Mouse (Mus musculus) retina, postnatal 1 day (tissue): ENCODE data around the gene Tyro3.

ENCODE experiments used
- DNase-seq: peaks from one replicate; pipeline ENCODE4 v3.0.0-alpha.2; 2012

The Tyro3 gene

DNA sequence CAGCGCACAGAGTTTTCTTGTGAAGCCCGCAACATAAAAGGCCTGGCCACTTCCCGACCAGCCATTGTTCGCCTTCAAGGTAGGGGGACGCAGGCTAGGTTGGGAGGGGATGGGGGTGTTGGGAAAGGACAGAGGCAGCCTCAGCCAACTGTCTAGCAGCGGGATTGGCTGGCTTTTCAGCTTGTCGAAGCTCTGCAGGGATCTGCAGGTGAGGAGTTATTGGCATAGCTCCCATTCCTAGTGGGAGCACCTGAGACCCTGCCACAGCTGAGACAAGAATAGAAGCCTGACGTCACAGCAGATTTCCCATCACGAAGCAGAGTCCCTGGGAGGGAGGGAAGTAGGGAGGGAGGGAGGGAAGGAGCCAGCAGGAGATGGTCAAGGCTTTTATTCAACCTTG, 7.2 kb downstream of the Tyro3 start:
- DNase-seq = peak; percentile 21

- DNase-seq = no peak
Observed at GRCm38 (mm10) chr2:119805536-119805935, 8.0 kb downstream of the Tyro3 start.

- no peak for DNase-seq
Observed at GRCm38 (mm10) chr2:119808438-119808837, 10.9 kb downstream of the Tyro3 start.

GRCm38 (mm10) chr2:119808881-119809280, 11.3 kb downstream of the Tyro3 start:
- peak; percentile 28 for DNase-seq

DNA sequence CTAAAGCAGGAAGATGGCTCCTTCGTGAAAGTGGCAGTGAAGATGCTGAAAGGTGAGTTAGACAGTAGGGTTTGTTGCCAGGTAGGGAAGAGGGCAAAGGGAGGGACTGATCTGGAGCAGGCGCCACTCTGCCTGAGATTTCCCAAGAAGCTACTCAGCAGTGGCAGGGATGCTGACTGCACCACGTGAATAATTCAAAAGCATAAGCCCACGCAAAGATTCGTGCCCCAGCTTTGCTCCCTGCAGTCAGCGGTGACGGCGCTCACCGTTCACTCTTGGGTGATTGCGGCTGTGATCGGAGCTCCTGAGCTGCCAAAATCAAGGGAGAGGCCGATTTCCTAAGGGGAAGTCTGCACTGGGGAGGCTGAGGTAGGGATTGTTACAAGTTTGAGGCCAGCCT, 13.4 kb downstream of the Tyro3 start:
- no peak for DNase-seq

- no peak for DNase-seq
Observed at GRCm38 (mm10) chr2:119811490-119812146, 14.1 kb downstream of the Tyro3 start.

DNA sequence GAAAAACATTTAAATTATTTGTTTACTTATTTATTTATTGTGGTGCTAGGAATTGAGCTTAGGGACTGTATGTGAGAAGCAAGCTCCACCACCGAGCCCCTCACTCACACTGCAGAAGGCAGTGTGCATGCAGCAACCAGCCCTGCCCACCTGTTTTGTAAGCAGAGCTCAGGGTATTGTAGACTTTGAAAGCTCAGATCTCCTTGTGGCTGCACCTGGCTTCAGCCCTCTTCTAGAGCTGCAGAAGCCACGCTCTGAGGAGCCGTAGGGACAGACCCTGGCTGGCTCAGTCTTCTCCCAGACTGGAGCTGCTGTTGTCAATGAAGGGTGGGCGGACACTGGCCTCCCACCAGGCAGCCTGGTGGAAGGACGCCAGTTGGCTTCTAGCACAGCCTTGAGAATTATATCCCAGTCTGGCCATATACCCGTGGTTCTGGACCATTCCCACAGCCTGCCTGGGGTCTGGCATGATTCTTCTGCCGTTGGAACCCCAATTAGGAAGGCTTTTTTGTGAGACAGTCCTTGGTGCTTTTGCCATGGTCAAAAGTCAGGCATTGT, 16.9 kb downstream of the Tyro3 start:
- DNase-seq = no peak

DNA sequence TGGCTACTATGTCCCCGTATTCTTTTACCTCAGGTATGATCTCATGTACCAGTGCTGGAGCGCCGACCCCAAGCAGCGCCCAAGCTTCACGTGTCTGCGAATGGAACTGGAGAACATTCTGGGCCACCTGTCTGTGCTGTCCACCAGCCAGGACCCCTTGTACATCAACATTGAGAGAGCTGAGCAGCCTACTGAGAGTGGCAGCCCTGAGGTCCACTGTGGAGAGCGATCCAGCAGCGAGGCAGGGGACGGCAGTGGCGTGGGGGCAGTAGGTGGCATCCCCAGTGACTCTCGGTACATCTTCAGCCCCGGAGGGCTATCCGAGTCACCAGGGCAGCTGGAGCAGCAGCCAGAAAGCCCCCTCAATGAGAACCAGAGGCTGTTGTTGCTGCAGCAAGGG, 19.1 kb downstream of the Tyro3 start:
- no peak for DNase-seq

GRCm38 (mm10) chr2:119817047-119817446, 19.5 kb downstream of the Tyro3 start:
- DNase-seq = no peak

GRCm38 (mm10) chr2:119818668-119819272, 21.2 kb downstream of the Tyro3 start:
- no peak for DNase-seq

DNA sequence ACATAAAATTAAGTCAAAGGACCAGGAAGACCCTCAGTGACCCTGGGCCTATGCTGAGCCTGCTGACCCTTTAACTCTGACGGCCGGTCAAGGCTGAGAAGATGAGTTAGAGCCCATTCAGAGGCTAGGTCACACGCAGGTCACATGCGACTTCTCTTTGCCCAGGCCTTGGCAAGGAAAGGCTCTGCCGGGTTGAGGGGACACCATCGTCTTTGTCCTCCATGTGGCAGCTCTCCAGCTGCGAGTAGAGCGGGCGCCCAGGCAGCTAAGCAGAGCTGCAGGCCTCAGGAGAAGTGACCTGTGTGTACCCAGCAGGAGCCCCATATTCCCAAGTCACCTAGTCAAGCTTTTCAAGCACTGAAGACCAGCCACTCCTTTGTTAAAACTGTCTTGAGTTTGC, 23.6 kb downstream of the Tyro3 start:
- DNase-seq = no peak

DNA sequence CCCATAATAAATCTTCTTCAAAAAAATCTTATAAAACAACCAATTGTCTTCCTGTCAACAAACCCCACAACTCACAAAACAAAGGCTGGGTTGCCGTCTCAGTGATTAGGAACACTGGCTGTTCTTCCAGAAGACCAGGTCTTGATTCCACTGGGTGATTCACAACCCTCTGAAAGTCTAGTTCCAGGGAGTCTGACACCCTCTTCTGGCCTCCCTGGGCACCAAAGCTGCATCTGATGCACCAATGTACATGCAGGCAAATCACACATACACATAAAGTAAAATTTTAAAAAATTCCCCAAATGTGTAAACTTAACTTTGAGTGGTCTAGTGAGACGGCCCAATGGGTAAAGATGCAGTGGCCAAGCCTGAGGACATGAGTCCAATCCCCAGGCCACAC, 33.0 kb downstream of the Tyro3 start:
- DNase-seq = no peak

GRCm38 (mm10) chr2:119834231-119834630, 36.7 kb downstream of the Tyro3 start:
- DNase-seq = no peak

- DNase-seq = no peak
Observed at GRCm38 (mm10) chr2:119837616-119838015, 40.1 kb downstream of the Tyro3 start.

DNA sequence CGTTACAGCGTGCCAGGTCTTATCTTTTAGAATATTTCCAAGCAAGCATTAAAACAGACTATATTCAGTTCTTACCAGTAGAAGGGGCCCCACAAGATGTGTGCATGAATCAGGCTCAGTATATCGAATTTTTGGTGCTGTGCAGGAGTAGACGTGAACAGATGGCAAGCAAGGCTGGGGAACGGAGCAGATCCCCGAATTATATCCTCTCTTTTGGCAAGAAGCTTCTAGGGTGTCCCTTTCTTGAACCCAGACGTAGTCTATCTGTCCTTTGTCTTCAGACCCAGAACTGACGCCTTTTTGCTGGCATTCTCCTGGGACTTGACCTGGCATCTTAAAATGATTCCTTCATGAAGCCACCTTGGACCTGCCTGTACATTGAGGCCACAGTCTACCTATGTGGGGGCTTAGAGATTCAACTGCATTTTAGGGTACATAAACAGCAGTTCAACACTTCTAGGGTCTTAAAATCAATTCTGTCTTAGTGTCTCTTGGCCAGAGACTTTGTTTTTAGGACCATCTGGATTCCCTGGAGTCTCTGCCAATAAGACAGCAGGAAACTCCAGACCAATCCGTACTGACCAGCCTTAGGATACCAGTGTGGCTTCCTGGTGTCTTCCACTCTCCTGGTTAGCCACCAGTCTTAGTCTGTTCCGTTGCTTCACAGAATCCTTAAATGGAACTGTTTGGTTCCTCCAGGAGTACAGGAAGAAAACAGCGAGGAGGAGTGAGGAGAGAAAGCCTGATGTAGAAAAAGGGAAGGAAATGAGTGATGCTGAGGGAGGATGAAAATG, 41.0 kb downstream of the Tyro3 start:
- no peak for DNase-seq

DNA sequence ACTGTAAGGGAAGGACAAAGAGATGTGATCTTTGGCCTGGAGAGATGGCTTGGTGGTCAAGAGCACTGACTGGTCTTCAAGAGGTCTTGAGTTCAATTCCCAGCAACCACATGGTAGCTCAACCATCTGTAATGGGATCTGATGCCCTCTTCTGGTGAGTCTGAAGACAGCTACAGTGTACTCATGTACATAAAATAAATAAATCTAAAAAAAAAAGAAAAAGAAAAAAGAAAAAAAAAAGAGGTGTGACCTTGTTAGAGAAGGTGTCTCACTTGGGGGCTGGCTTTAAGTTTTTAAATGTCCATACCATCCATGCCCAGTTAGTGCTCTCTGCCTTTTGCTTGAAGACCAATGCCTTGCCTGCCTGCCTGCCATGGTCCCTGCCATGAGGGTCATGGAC, 42.5 kb downstream of the Tyro3 start:
- DNase-seq = no peak

- DNase-seq = no peak
Observed at GRCm38 (mm10) chr2:119842000-119842399, 44.5 kb downstream of the Tyro3 start.

DNA sequence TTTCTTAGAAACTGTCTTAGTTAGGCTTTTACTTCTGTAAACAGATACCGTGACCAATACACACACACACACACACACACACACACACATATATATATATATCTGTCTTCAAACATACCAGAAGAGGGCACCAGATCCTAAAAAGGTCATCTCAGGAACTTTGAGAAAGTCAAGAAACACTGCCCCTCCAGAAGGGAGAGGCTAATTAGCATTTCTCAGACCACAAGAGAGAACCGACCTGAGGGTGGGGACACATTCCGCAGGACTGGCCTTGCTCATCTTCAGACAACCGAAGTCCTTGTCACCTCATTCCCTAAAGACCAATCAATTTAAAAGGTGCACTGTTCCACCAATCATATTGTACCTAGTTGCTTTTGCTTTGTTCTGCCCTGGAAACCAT, 46.0 kb downstream of the Tyro3 start:
- DNase-seq = no peak

DNA sequence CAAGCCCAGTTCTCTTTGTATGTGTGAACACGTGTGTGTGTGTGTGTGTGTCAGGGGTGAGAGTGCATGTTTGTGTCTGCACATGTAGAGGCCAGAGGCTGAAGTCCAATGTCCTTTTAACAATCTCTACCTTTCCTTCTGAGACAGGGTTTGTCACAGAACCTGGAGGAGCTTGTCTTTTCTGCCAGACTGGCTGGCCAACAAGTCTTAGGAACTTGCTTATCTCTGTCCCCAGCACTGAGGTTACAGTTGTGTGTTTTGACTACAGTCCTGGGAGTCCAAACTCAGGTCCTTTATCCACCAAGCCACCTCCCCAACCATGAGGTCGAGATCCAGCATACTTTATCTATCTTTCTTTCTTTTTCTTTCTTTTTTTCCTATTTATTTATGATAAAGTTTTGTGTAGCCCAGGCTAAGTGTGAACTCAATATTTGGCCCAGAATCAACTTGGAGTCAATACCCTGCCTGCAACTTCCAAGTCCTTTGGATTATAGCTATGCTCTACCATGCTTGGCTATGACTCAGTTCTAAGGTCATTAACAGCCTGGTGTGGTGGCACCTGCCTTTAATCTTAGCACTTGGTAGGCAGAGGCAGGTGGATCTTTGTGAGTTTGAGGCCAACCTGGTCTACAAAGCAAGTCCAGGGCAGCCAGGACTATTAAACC, 48.5 kb downstream of the Tyro3 start:
- DNase-seq = no peak

- DNase-seq = peak; percentile 26
Observed at GRCm38 (mm10) chr2:119846929-119847328, 49.4 kb downstream of the Tyro3 start.

DNA sequence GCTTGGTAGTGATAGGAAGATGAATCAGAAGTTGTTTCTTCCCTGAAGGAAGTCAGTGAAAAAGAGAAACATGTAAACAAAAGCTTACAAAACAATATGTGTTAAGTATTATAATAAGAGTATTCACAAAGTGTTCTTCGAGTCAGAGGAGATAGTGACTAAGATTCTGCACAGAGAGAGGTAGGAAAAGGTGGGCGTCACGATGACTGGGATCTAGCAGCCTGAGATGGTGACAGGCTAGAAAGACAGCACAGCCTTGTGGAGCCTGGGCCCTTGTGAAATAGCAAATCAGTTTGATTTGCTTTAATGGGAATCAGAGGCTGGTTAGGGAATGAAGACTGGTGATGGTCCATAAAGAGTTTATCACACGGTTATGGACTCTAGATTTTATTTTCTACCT, 56.3 kb downstream of the Tyro3 start:
- DNase-seq = no peak

DNA sequence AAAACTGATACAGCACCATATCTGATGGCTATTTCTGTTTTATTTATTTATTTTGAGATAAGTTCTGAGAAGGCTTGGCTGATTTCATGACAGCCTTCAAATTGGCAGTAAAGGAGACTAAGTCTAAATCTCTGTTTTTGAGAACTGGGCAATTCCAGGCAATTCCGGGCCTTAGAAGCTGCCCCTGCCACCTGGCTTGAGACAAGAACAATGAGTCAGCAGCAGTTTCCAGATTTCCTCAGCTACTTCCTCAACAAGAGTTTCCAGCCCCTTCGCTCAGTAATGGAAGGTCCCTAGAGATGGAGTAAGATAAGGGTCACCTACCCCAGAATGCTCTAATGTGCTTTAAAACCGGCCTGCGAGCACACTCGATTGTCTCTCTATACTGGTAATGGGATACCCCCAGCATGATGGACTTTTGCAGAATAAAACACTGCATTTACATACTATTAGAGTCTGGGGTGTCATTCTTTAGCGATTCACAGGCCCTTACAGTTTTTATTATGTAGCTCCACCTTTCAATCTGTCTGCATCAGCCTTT, 57.8 kb downstream of the Tyro3 start:
- no peak for DNase-seq

GRCm38 (mm10) chr2:119857341-119857740, 59.8 kb downstream of the Tyro3 start:
- DNase-seq = no peak
